Mouse (Mus musculus) embryonic fibroblast, embryonic 13.5 days (primary cell): ENCODE data around the gene Coasy.

Source experiments
- CTCF ChIP-seq: IDR thresholded peaks from 2 replicates; pipeline ENCODE4 v1.5.1; 2011; ENCODE audit warnings: mild to moderate bottlenecking, control low read depth, low read length, moderate library complexity, borderline replicate concordance; ENCODE audit not compliant: insufficient read depth
- POLR2A ChIP-seq: IDR thresholded peaks from 2 replicates; pipeline ENCODE4 v1.6.1; 2011; ENCODE audit warnings: low read depth, mild to moderate bottlenecking, control low read depth, low read length, moderate library complexity

GRCm38 (mm10) chr11:101084811-101085210 is 2.4 kb downstream of the Coasy start:
- TF ChIP-seq CTCF, result no peak
- no peak for TF ChIP-seq POLR2A
